Mouse (Mus musculus): Measurements from ENCODE around the gene 2010111I01Rik. TPM values are rescaled to one million over a fixed set of nuclear protein-coding genes. Genes with fewer than 3 reads are reported as not detected.

Gene 2010111I01Rik
- polyA plus RNA-seq, 2 experiments: 10.7 to 13.6 TPM

DNA sequence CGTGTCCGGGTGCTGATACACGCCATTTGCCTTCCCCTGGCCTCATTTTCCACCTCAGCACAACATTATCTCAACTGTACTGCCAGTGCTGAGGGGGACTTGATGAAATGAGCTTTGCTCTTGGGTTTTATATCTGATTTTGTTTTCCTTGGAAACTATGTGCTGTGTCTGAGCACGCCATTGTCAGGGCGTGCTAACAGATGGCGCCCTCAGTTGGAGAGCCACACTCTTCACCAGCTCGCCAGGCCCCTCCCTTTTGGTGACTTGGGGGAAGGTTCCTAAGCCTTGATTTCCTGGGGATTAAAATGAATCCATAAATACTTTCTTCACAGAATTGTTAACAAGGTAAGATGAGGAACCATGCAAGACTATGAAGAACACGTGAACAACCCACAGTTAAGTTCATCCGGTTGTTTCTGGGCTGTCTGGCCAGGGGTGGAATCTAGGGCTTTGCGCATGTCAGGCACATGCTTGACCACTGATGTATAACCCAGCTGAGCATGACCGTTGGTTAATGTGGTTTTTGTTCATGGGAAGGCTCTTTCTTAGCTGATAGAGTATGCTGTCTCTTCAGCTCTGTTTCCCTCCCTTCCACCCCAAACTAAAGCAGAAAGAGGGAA lies 321.9 kb downstream of the 2010111I01Rik start:
- H3K36me3 ChIP-seq (replicated peaks; ENCODE audit: control insufficient read depth, insufficient read depth, low read depth): no peaks in the 10 kb centered on the region
- no peak overlapping the region for H3K27ac ChIP-seq
- H3K27me3 ChIP-seq (ENCODE audit: control insufficient read depth, insufficient read depth, low read length): no peaks in the 10 kb centered on the region
- no peaks in the 10 kb centered on the region for H3K4me1 ChIP-seq (replicated peaks; ENCODE audit: control insufficient read depth in 2 of 2, insufficient read depth in 2 of 2, low read length in 1 of 2)
- H3K9ac ChIP-seq (replicated peaks): no peak overlapping the region
- DNase-seq (ENCODE audit: low read depth in 3 of 3, low spot score in 3 of 3) (no peak), ATAC-seq (ENCODE audit: insufficient read depth) (no peak)
- no peaks in the 10 kb centered on the region for H3K9me3 ChIP-seq (ENCODE audit: control insufficient read depth, low read length)
- no peak overlapping the region for H3K4me3 ChIP-seq (ENCODE audit: insufficient read depth in 1 of 2, low read depth in 2 of 2, low read length in 2 of 2)
- 62% methylated on average over 11 of the region's 11 CpGs for WGBS (ENCODE audit: insufficient replicate concordance)
- no peak overlapping the region for H3K4me2 ChIP-seq (ENCODE audit: low read depth)
- no peak for TF ChIP-seq EP300 (IDR thresholded peaks at IDR 0.05; ENCODE audit: low read depth)

DNA sequence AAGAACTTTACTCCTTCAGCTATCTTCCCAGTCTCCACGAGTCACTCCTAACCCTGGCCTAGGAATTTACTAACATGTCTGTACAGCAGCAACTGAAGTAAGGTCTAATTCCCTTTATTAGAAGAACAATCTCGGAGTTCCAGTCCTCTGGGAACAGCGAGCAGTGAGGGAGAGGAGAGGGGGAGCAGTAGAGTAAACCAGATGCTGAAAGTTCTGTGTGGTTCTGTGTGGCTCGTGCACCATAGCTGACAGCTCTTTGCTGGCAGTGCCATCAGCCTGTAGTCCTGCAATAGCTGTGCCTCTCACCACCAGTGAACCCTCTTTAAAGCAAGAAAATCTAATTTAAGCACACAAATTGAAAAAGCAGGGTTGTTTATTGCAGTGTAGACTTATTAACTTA lies 324.5 kb downstream of the 2010111I01Rik start:
- WGBS (ENCODE audit: insufficient replicate concordance): 68% methylated on average over 4 of the region's 4 CpGs
- Histone ChIP-seq H3K27me3 (ENCODE audit: control insufficient read depth, insufficient read depth, low read length) (no peaks in the 10 kb centered on the region), H3K27ac (no peak overlapping the region), H3K9ac (replicated peaks) (no peak overlapping the region), H3K9me3 (ENCODE audit: control insufficient read depth, low read length) (no peaks in the 10 kb centered on the region), H3K4me3 (ENCODE audit: insufficient read depth in 1 of 2, low read depth in 2 of 2, low read length in 2 of 2) (no peak overlapping the region), H3K36me3 (replicated peaks; ENCODE audit: control insufficient read depth, insufficient read depth, low read depth) (no peaks in the 10 kb centered on the region), H3K4me2 (ENCODE audit: low read depth) (no peak overlapping the region), H3K4me1 (replicated peaks; ENCODE audit: control insufficient read depth in 2 of 2, insufficient read depth in 2 of 2, low read length in 1 of 2) (0 out of 4 replicates have a peak, but pooled peaks cover 0 to 3% of the 10 kb centered on the region in 2 experiments)
- no peak for ATAC-seq (ENCODE audit: insufficient read depth)
- TF ChIP-seq EP300 (IDR thresholded peaks at IDR 0.05; ENCODE audit: low read depth) (no peak), CTCF (IDR thresholded peaks at IDR 0.05; ENCODE audit: low read depth) (no peak)
- no peak for DNase-seq (ENCODE audit: low read depth in 3 of 3, low spot score in 3 of 3)

DNA sequence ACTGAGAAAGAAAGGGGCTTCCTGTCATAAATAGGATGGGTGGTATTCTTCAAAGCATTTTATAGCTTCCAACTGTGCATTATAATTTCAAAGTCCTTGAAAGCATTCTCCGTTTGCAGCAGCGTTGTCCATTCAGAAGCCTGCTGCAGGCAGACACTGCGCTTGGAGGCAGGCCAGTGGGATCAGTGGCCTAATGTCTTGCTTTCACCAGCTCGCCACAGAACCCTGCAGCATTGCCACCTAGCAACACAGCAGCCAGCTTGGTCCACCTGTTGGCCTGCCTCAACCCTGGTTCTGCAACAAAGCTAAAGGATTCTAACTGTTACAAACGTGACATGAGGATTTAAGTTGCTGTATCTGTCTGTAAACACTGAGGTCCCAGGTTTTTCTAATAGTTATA lies 325.0 kb downstream of the 2010111I01Rik start:
- H3K9me3 ChIP-seq (ENCODE audit: control insufficient read depth, low read length): no peaks in the 10 kb centered on the region
- H3K9ac ChIP-seq (replicated peaks): no peak overlapping the region
- no peaks in the 10 kb centered on the region for H3K36me3 ChIP-seq (replicated peaks; ENCODE audit: control insufficient read depth, insufficient read depth, low read depth)
- no peak overlapping the region for H3K4me2 ChIP-seq (ENCODE audit: low read depth)
- TF ChIP-seq EP300 (IDR thresholded peaks at IDR 0.05; ENCODE audit: low read depth) (no peak), CTCF (IDR thresholded peaks at IDR 0.05; ENCODE audit: low read depth) (no peak)
- H3K27me3 ChIP-seq (ENCODE audit: control insufficient read depth, insufficient read depth, low read length): no peaks in the 10 kb centered on the region
- 72% methylated on average over 5 of the region's 5 CpGs for WGBS (ENCODE audit: insufficient replicate concordance)
- no peak overlapping the region for H3K27ac ChIP-seq
- H3K4me1 ChIP-seq (replicated peaks; ENCODE audit: control insufficient read depth in 2 of 2, insufficient read depth in 2 of 2, low read length in 1 of 2): 0 out of 4 replicates have a peak, but pooled peaks cover 0 to 3% of the 10 kb centered on the region in 2 experiments
- H3K4me3 ChIP-seq (ENCODE audit: insufficient read depth in 1 of 2, low read depth in 2 of 2, low read length in 2 of 2): no peak overlapping the region
- ATAC-seq (ENCODE audit: insufficient read depth): no peak
- DNase-seq (ENCODE audit: low read depth in 3 of 3, low spot score in 3 of 3): no peak

DNA sequence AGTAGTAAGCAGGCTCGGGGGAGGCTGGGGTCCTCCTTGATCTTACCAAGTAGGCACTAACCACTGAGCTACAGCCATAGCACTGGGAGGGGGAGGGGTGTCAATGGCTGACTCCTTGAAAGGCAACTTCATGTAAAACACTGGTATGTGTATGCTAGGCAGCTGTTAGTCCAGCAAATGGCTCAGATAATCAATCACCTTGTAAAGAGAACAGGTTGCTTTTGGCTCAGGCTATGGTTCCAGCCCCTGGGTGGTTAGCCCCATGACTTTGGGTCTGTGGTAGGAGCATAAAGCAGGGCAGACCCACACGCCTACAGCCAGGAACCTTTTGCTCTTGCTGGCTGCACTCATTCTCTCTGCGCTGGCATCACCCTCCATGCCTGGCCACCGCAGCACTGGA lies 325.4 kb downstream of the 2010111I01Rik start:
- no peak overlapping the region for H3K9ac ChIP-seq (replicated peaks)
- no peak overlapping the region for H3K4me2 ChIP-seq (ENCODE audit: low read depth)
- H3K4me3 ChIP-seq (ENCODE audit: insufficient read depth in 1 of 2, low read depth in 2 of 2, low read length in 2 of 2): no peak overlapping the region
- no peak for ATAC-seq (ENCODE audit: insufficient read depth)
- DNase-seq (ENCODE audit: low read depth in 3 of 3, low spot score in 3 of 3): no peak
- no peaks in the 10 kb centered on the region for H3K9me3 ChIP-seq (ENCODE audit: control insufficient read depth, low read length)
- TF ChIP-seq CTCF (IDR thresholded peaks at IDR 0.05; ENCODE audit: low read depth) (no peak), EP300 (IDR thresholded peaks at IDR 0.05; ENCODE audit: low read depth) (no peak)
- WGBS (ENCODE audit: insufficient replicate concordance): 75% methylated on average over 4 of the region's 4 CpGs
- H3K27me3 ChIP-seq (ENCODE audit: control insufficient read depth, insufficient read depth, low read length): no peaks in the 10 kb centered on the region
- H3K36me3 ChIP-seq (replicated peaks; ENCODE audit: control insufficient read depth, insufficient read depth, low read depth): no peaks in the 10 kb centered on the region
- no peak overlapping the region for H3K27ac ChIP-seq
- 0 out of 4 replicates have a peak, but pooled peaks cover 0 to 3% of the 10 kb centered on the region in 2 experiments for H3K4me1 ChIP-seq (replicated peaks; ENCODE audit: control insufficient read depth in 2 of 2, insufficient read depth in 2 of 2, low read length in 1 of 2)

DNA sequence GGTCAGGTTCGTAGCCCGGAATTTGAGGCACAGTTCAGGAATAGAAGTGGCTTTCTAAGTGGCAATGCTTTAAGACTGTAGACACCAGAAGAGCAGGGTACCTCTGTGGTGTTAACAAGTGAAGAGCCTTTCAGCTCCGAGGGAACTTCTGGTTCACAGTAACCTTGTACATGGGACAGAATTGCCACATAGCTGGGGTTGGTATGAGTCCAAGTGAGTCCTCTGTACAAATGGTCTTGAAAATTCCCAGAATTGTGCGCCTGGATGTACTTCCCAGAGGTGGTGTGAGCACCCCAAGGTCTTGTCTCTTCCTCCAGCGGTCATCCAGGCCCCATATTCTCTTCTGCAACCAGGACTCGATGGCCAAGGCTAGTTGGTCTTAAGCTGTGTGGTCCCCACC lies 326.3 kb downstream of the 2010111I01Rik start:
- H3K4me1 ChIP-seq (replicated peaks; ENCODE audit: control insufficient read depth in 2 of 2, insufficient read depth in 2 of 2, low read length in 1 of 2): 0 out of 4 replicates have a peak, but pooled peaks cover 0 to 3% of the 10 kb centered on the region in 2 experiments
- H3K9ac ChIP-seq (replicated peaks): no peak overlapping the region
- no peak for ATAC-seq (ENCODE audit: insufficient read depth)
- no peaks in the 10 kb centered on the region for H3K36me3 ChIP-seq (replicated peaks; ENCODE audit: control insufficient read depth, insufficient read depth, low read depth)
- H3K9me3 ChIP-seq (ENCODE audit: control insufficient read depth, low read length): no peaks in the 10 kb centered on the region
- no peak overlapping the region for H3K27ac ChIP-seq
- no peak overlapping the region for H3K4me2 ChIP-seq (ENCODE audit: low read depth)
- no peak overlapping the region for H3K4me3 ChIP-seq (ENCODE audit: insufficient read depth in 1 of 2, low read depth in 2 of 2, low read length in 2 of 2)
- H3K27me3 ChIP-seq (ENCODE audit: control insufficient read depth, insufficient read depth, low read length): no peaks in the 10 kb centered on the region
- DNase-seq (ENCODE audit: low read depth in 3 of 3, low spot score in 3 of 3): no peak
- WGBS (ENCODE audit: insufficient replicate concordance): 75% methylated on average over 6 of the region's 6 CpGs
- TF ChIP-seq EP300 (IDR thresholded peaks at IDR 0.05; ENCODE audit: low read depth) (no peak), CTCF (IDR thresholded peaks at IDR 0.05; ENCODE audit: low read depth) (no peak)

Data from liver, embryonic 14.5 days (tissue).